Mouse (Mus musculus): ENCODE results near the gene Wnt7b. TPM values are rescaled to one million over a fixed set of nuclear protein-coding genes. Genes with fewer than 3 reads are reported as not detected.

Gene Wnt7b
- total RNA-seq, 2 experiments from 2014 or later, result 33.8 to 35.5 TPM

GRCm38 (mm10) chr15:85600696-85601094, 18.4 kb upstream of the Wnt7b start:
- Histone ChIP-seq H3K4me3 (no peak overlapping the region), H3K27ac (no peak overlapping the region)
- TF ChIP-seq CTCF (IDR thresholded peaks at IDR 0.05), result no peak
- DNase-seq (ENCODE audit: extremely low spot score in 1 of 2, low spot score in 2 of 2), result no peak
- intact Hi-C loops (cut with DNase I), result no loop called here

- no peak for TF ChIP-seq CTCF (IDR thresholded peaks at IDR 0.05)
- DNase-seq (ENCODE audit: extremely low spot score in 1 of 2, low spot score in 2 of 2), result peak in 1 of 2 experiments; percentile 28
- intact Hi-C loops (cut with DNase I), result loop anchor here (1.0 to 5.0 kb wide), 2 partner anchors 109 to 267 kb away; no protein-coding TSS in a partner anchor
- H3K27ac ChIP-seq, result peak overlapping the region; percentile 66
- H3K4me3 ChIP-seq, result no peak overlapping the region
Observed at GRCm38 (mm10) chr15:85599887-85600695, 17.8 kb upstream of the Wnt7b start.

DNA sequence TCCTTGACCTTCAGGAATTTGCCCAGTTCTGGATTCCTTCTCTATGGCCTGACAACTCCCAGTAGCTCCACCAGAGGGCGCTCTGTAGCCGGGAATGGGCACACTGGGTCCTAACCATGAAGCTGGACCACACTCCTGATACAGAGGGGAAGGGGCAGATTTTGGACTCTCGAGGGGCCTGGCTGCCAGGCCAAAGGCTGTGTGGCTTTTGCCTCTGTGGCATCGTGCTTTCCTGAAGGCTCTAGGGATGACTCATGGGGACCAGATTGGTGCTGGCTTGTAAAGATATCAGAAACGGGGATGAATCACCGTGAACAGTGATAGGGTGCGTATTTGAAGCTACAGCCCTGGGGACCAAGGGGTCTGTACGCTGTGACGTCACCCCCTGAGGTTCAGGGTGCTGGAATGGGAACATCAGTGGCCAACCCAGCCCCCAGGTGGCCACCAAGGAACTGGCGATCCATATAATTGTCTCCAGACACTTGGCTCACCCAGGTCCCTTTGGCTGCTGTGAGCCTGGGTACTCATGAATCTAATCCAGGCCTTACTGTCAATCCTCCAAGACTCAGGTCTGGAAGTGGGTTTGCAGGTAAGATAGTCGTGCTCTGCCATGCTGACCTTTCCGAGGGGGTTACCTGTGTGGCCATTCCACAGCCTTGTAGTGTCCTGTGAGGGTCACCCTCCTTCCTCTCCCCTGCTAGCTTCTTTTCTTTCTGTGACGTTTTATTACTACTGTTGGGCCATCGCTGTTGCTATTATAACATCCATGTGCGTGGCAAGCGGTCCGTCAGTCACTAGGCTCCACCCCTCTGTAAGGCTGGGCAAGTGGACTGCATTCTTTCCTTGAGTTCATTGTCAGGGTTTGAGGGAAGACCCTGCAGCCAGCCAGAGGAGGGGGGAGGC, 17.0 kb upstream of the Wnt7b start:
- Histone ChIP-seq H3K4me3 (peak overlapping the region; percentile 9; the same call in 1 of the 2 replicates), H3K27ac (peak overlapping the region; percentile 66)
- intact Hi-C loops (cut with DNase I), result loop anchor here (1.0 to 5.0 kb wide), 2 partner anchors 110 to 268 kb away; no protein-coding TSS in a partner anchor
- peak; percentile 62 to 81 for DNase-seq (ENCODE audit: extremely low spot score in 1 of 2, low spot score in 2 of 2)
- TF ChIP-seq CTCF (IDR thresholded peaks at IDR 0.05), result peak; percentile 98

DNA sequence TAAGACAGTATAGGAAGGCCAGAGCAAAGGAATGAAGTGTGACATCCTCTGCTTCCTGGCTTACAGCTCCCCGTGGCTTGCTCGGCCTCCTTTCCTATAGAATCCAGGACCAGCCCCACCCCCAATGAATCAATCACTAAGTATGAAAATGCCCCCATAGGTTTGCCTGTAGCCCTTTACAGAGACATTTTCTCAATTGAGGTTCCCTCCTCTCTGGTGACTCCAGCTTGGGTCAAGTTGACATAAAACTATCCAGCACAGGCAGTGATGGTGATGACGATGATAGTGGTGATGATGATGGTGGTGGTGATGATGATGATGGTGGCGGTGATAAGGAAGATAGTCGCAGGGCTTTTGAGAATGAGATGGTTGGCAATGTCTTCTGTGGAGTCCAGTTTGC, 16.2 kb upstream of the Wnt7b start:
- no peak for TF ChIP-seq CTCF (IDR thresholded peaks at IDR 0.05)
- Histone ChIP-seq H3K4me3 (no peak overlapping the region), H3K27ac (no peak overlapping the region)
- DNase-seq (ENCODE audit: extremely low spot score in 1 of 2, low spot score in 2 of 2), result no peak
- intact Hi-C loops (cut with DNase I), result loop anchor here (5.0 kb wide), 1 partner anchor 269 kb away; no protein-coding TSS in a partner anchor

GRCm38 (mm10) chr15:85597403-85597802, 15.1 kb upstream of the Wnt7b start:
- DNase-seq (ENCODE audit: extremely low spot score in 1 of 2, low spot score in 2 of 2), result no peak
- no peak overlapping the region for H3K27ac ChIP-seq
- H3K4me3 ChIP-seq, result no peak overlapping the region
- intact Hi-C loops (cut with DNase I), result loop anchor here (5.0 kb wide), 1 partner anchor 270 kb away; no protein-coding TSS in a partner anchor
- peak; percentile 35 for TF ChIP-seq CTCF (IDR thresholded peaks at IDR 0.05)

DNA sequence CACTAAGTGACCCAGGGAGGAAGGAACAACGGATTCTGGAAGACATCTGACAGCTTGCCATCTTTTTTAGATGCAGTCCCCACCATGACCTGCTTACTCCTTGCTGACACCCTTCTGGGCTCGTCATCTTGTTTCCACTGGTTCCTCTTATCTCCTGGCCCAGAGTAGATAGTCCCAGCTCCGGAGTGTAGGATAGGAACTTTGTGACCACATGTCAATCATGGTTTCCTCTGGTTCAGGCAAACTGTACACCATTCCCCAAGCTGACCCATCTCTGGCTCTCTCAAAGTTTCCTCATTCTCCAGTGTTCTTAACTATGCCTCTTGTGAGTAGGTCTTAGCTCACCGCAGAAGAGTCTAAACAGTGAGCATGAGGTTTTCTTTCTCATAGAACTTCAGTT, 10.4 kb upstream of the Wnt7b start:
- Histone ChIP-seq H3K4me3 (no peak overlapping the region), H3K27ac (no peak overlapping the region)
- intact Hi-C loops (cut with DNase I), result no loop called here
- TF ChIP-seq CTCF (IDR thresholded peaks at IDR 0.05), result no peak
- DNase-seq (ENCODE audit: extremely low spot score in 1 of 2, low spot score in 2 of 2), result no peak

- no peak; the same call in 1 of the 2 replicates for TF ChIP-seq CTCF (IDR thresholded peaks at IDR 0.05)
- intact Hi-C loops (cut with DNase I), result no loop called here
- no peak for DNase-seq (ENCODE audit: extremely low spot score in 1 of 2, low spot score in 2 of 2)
Observed at GRCm38 (mm10) chr15:85590831-85591230, 8.6 kb upstream of the Wnt7b start.

DNA sequence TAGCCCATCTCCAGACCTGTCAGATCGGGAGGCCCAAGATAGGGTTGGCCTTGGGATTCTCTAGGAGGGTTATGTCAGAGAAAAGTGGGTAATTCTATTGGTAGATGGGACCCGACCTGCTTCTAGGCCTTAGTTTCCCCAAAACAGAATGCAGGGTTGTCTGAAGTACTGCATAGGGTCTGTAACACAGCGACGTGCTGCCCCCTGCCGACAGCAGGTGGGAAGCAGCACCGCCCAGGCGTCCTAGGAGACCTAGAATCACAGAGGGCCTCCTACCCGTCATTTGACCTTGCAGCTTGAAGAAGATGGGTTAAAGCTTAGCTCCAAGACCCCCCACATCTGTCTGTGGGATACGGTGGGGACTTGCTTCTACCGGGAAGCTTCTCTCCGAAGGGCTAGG, 1.2 kb upstream of the Wnt7b start:
- intact Hi-C loops (cut with DNase I), result loop anchor here (1.0 to 5.0 kb wide), 6 partner anchors 106 to 433 kb away; no protein-coding TSS in a partner anchor
- H3K4me3 ChIP-seq, result no peak overlapping the region
- peak; percentile 57 for TF ChIP-seq CTCF (IDR thresholded peaks at IDR 0.05)
- DNase-seq (ENCODE audit: extremely low spot score in 1 of 2, low spot score in 2 of 2), result peak; percentile 61 to 66
- H3K27ac ChIP-seq, result no peak overlapping the region

More at GRCm38 (mm10) chr15:85590831-85591230, 8.6 kb upstream of the Wnt7b start:
- H3K27ac ChIP-seq, result no peak overlapping the region
- no peak overlapping the region for H3K4me3 ChIP-seq

DNA sequence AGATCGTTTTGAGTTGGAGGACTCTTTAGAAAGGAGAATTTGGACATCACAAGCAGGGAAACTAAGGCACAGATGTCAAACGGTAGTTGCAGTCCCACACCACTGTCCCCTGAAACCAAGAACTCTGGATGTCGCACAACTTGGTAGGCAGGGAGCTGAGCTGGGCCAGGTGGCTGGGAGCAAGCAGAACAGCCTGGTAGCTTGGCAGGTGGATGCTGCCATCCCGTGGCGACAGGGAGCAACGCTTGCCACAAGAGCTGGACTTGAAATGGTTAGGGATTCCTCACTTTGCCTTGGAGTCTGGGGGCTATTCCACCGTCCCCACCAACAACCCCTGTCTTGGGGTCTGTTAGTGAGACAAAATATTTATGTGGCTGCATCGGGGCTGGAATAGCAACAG, 751 bp upstream of the Wnt7b start:
- no peak overlapping the region for H3K27ac ChIP-seq
- intact Hi-C loops (cut with DNase I), result loop anchor here (1.0 to 5.0 kb wide), 6 partner anchors 106 to 432 kb away; no protein-coding TSS in a partner anchor
- peak; percentile 84 for DNase-seq (ENCODE audit: extremely low spot score in 1 of 2, low spot score in 2 of 2)
- no peak overlapping the region for H3K4me3 ChIP-seq
- peak; percentile 77 for TF ChIP-seq CTCF (IDR thresholded peaks at IDR 0.05)

DNA sequence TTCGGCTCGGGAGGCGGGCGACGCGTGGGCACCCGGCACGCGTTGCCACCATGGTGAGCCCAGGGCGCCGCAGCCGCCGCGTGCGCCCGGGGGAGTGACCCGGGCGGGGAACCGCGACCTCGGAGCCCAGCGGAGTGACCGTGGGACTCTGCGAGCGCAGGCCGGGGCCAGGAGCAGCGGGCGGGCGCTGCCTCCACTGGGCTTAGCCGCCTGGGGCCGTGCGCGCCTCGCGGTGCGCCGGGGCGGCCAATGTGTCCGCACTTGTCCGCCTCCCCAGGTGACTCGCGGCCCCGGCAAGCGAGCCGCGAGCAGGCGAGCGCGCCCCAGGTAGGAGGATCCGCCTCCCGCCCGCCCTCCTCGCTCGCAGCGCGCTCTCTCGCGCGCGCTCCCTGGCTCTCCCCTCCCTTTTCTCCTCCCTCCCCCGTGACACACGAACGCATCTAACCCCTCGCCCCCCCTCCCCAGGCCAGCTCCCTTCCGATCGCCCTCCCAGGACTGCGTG, 659 bp downstream of the Wnt7b start:
- Histone ChIP-seq H3K27ac (no peak overlapping the region), H3K4me3 (peak overlapping the region; percentile 57)
- intact Hi-C loops (cut with DNase I), result loop anchor here (2.0 to 5.0 kb wide), 3 partner anchors 179 to 431 kb away; no protein-coding TSS in a partner anchor
- TF ChIP-seq CTCF (IDR thresholded peaks at IDR 0.05), result no peak
- no peak for DNase-seq (ENCODE audit: extremely low spot score in 1 of 2, low spot score in 2 of 2)

- intact Hi-C loops (cut with DNase I), result loop anchor here (5.0 kb wide), 1 partner anchor 179 kb away; no protein-coding TSS in a partner anchor
- no peak for TF ChIP-seq CTCF (IDR thresholded peaks at IDR 0.05)
- DNase-seq (ENCODE audit: extremely low spot score in 1 of 2, low spot score in 2 of 2), result no peak
- Histone ChIP-seq H3K4me3 (peak overlapping the region; percentile 57), H3K27ac (no peak overlapping the region)
Observed at GRCm38 (mm10) chr15:85580934-85581562, 1.2 kb downstream of the Wnt7b start.
